Mouse (Mus musculus) ovary, adult 2 months (tissue): ENCODE data around the gene Snx33. TPM values are rescaled to one million over a fixed set of nuclear protein-coding genes. Genes with fewer than 3 reads are reported as not detected.

ENCODE experiments used
- polyA plus RNA-seq: library from polyadenylated mRNA; depleted of rRNA; stranded (reverse); fragments of >200 nt; gene quantifications from 2 replicates; pipeline ENCODE4 v1.2.3, GENCODE M21; 2012; rRNA removed

Gene Snx33
- 19.8 and 22.8 TPM in 2 replicates for polyA plus RNA-seq

DNA sequence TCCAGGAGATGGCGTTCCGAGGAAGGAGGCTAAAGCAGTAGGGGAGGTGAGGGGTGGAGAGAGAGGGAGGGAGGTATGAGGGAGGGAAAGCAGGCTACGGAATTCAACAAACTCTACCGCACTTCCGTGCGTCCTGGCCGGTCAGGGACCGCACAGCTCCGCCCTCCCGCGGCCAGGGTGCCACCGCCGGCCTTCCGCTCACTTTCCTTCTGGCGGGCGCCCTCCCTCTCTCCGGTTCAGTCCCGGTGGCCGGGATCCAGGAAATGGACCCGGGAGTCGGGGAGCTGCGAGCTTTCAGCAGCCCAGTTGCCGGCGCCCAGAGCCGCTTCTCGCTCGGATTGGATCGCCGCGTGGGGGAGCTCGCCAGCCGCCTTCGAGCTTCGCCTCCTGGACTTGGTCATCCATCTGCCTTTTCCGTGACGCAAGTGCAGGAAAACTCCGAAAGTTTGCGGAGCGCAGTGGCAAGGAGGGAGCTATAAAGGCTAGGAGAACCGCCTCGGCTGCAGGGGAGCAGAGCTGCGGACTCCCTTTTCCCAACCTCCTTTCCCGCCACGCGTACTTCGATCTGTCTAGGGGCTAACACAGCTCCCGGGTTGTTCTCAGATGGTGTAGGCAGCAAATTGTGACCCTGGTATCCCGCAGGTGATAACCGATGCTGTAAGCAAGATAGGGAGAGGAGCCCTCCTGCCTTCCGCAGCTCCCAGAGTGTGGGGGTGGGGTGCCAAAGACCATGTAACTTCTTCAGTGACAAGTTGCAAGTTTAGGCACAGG lies at the start of gene Snx33:
Snx33 (minus strand) TSS at position 331 of the 771 bp plus-strand sequence.

DNA sequence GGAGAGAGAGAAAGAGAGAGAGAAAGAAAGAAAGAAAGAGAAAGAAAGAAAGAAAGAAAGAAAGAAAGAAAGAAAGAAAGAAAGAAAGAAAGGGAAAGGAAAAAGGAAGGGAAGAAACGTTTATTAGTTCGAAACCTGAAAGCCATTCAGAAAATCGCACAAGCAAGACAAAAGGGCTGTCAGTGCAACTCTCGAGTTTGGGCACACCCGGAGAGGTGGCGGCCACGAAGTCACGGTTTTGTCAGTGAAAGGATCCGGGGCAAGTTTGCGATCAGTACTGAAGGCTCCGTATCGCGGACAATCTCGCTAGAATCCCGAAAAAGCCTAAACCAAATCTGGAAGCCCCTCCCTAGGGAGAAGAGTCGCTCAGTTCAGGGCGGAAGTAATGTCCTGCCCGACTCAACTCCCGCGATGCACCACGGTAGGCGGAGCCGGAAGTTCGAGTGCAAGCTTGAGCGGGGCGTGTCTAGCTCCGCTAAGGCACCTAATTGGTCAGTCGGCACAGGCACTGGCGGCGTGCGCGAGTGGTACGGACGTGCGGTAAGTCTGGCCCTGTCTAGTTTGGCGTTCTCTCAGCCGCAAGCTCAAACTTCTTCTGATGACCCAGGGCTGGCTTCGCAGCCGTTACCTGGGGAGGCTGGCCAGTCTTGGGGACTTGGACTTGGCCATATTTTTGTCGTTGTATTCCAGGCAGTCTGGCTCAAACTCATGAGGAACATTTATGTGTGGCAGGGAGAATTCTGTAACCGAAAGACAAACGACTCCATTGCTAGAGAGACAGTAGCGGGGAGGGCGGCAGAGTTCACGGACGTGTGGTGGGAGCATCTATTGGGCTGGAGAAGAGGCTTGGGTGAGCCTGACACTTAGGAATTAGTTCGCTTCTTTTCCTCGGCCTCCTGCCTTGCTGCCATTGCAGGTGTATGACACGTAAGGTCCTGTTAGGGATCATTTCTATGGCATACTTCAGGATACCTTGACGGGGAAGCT lies 22.5 kb upstream of the Snx33 start, which contains the start of gene Snupn:
Snupn (plus strand) TSS at position 465 of the 987 bp plus-strand sequence.

GRCm38 (mm10) chr9:56937223-56938160 lies 9.3 kb upstream of the Snx33 start, which contains the start of gene Imp3:
Gene Imp3, plus strand, starts transcription at chr9:56937475.

Other genes with a start within 250 kb of the Snx33 start
- 4.3 and 4.7 TPM in 2 replicates for gene Lingo1, start 131.9 kb downstream of the Snx33 start, polyA plus RNA-seq
- 1.9 and 2.2 TPM in 2 replicates for gene Odf3l1, start 63.7 kb downstream of the Snx33 start, polyA plus RNA-seq
- 22.0 and 24.5 TPM in 2 replicates for gene Cspg4, start 63.3 kb downstream of the Snx33 start, polyA plus RNA-seq
- gene Imp3, start 9.1 kb upstream of the Snx33 start, polyA plus RNA-seq = 465 and 661 TPM in 2 replicates
- 4.2 and 5.4 TPM in 2 replicates for gene Snupn, start 22.5 kb upstream of the Snx33 start, polyA plus RNA-seq
- 34.9 and 76.3 TPM in 2 replicates for gene Ptpn9, start 66.6 kb upstream of the Snx33 start, polyA plus RNA-seq
- gene Sin3a, start 143.7 kb upstream of the Snx33 start, polyA plus RNA-seq = 65.5 and 198 TPM in 2 replicates
- 386 and 391 TPM in 2 replicates for gene Man2c1, start 202.3 kb upstream of the Snx33 start, polyA plus RNA-seq
- 10.7 and 13.0 TPM in 2 replicates for gene Neil1, start 219.9 kb upstream of the Snx33 start, polyA plus RNA-seq
- 211 and 215 TPM in 2 replicates for gene Commd4, start 230.0 kb upstream of the Snx33 start, polyA plus RNA-seq